Mouse (Mus musculus): ENCODE results near the gene Gm10799. TPM values are rescaled to one million over a fixed set of nuclear protein-coding genes. Genes with fewer than 3 reads are reported as not detected.
"Not testable (repeated sequence)": the region's sequence is repeated elsewhere in the genome, so short reads cannot be mapped to it uniquely, and the experiment has no call there.

The Gm10799 gene
- not detected for total RNA-seq (2022)

DNA sequence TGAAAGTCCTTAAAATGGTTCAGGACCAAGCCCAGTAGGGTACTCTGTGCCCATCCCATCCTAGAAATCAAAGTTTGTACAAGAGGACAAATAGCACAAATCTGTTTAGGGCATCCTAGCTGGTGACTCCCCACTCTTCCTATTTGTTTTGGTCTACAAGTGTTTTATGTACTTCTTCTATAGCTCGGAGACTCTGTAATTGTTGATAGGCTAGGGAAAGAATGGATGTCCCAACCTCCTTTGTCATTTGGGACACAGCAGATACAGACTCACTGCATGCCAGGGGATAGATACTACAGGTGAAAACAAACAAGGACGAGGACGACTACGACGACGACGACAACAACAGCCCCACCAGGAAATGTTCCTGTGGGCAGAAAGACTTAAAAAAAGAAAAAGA lies at the start of gene Gm10799:
Gene Gm10799 (minus strand): TSS at position 101 of the 400 bp plus-strand sequence.
- not testable (repeated sequence) for DNase-seq (ENCODE audit: low spot score in 2 of 2)

DNA sequence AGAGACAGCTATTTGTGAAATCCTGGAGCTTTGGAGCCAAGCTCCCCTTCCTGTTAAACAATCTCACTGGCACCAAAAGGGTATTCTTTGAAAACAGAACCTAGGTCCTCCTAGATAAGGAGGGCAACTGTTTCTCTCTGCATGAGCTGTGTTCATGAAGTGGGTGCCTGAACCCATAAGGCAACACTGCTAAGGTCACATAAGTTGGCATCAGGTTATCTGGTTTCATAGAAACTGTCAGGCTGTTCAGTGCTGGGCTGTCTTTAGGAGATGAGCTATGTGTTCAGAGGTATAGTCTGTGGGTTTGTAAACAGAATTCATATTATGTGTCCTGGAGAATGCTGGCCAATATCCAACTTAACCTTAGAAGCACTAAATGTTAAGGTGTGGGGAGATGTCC lies 48.8 kb upstream of the Gm10799 start:
- DNase-seq (ENCODE audit: low spot score in 2 of 2), result not testable (repeated sequence)

DNA sequence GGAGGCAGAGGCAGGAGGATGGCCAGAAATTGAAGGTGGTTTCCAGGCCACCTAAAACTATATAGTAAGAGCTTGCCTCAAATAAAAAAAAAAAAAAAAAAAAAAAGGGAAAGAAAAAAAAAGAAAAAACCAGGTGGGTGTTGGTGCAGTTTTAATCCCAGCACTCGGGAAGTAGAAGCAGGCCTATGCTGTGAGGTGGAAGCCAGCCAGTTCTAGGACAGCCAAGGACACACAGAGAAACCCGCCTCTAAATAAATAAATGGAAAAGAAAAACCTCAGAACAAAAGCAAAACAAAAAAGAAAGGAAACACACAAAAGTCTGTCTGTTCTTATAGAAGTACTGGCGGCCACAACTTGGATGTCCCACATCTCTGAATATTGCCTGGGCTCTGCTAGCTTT lies 46.5 kb upstream of the Gm10799 start:
- no peak for DNase-seq (ENCODE audit: low spot score in 2 of 2)

DNA sequence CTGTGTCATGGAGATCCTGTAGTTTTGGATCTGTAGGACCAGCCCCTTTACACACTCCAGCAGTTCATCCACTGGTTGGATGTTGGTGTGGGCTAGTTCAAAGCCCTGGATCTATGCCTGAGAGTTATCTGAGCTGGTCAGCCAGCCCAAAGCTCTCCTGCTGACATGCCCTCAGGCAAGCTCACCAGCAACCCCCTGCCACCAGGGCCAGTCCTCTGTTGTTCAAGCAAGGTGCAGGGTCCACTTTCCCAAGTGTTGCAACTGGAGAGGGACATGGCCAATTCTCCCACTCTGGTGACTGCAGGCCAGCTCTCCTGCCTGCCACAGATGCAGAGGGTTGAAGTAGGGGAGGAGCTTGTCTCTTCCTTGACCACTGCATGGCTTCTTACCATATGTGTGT lies 45.2 kb upstream of the Gm10799 start:
- DNase-seq (ENCODE audit: low spot score in 2 of 2), result not testable (repeated sequence)

DNA sequence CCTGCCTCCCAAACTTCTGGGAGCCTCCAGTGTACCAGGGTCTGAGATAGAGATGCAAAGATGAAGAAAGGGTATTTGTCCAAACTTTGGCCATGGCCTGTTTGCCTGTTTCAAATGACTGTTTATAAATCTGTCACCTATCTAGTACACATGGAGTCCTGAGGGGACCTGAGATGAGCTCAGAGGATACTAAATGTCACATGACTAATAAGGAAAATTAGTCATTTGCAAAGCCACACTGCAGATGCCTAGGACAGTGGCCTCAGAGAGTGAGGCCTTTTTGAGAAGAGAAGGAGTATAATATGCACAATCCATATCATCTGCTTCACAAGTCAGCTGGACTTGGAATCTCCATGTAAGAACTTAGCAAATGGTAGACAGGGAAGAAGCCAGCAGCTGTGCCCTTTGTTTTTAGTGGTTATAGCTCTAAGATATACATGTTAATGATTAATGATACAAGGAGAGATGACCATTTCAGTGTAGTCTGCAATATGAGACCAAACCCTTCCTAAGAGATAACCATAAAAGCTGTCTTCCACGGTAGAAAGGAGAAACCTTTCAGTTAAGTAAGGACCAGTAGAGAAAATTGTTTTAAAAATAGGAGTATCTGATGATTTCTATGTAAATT lies 42.9 kb upstream of the Gm10799 start:
- DNase-seq (ENCODE audit: low spot score in 2 of 2), result not testable (repeated sequence)

DNA sequence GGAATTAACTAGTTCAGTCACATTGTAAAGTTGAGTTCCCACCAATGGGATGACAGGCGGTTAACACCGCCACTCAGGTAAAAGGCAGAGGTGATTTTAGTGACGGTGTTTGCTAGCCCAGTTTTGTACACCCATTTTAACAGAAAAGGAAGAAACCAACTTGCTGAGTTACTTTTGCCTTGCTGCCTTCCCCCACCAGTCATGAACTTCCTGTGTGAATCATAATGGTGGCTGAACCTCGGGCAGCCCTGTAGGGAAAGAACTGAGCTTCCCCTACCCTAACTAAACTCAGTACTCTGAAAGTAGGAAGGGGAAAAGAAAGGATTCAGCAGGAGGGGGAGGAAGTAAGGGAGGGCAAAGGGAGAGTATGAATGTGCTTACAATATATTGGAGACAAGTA lies 41.7 kb upstream of the Gm10799 start:
- DNase-seq (ENCODE audit: low spot score in 2 of 2), result no peak

DNA sequence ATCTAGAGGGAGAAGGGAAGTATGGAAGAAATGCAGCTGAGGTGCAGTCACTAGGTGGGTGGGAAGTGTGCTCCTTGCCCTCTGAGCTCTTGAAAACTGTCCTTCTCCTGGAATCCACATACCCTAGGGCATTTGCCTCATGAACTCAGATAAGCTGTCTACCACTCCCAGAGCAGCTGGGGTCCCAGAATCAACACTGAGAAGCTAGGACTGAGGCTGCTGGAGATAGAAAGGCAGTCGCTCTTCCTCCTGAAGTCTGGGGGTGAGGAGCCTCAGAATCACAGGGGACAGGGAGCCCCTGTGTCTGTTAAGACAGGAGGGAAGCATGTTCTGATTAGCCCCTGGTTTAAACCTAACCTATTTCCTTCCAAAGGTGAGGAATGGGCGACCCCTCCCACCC lies 41.2 kb upstream of the Gm10799 start:
- DNase-seq (ENCODE audit: low spot score in 2 of 2), result no peak

DNA sequence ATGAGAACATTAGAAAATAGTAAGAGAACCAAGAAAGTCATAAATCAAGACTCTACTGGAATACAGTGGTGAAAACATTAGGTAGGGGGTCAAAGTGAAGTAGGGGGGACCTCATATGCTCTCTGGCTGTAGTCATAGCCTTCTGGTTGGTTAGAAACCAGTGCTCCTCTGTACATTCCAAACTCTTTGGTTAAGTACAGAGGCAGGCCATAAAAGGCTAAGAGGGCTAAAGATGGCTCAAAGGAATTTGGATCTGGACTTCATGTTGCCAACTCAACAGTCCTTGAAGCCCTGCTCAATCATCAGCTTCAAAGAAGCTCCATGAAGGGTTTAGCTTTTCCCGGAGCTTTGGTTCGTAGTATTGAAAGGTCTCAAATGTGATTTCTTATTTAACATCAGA lies 40.7 kb upstream of the Gm10799 start:
- DNase-seq (ENCODE audit: low spot score in 2 of 2), result not testable (repeated sequence)

DNA sequence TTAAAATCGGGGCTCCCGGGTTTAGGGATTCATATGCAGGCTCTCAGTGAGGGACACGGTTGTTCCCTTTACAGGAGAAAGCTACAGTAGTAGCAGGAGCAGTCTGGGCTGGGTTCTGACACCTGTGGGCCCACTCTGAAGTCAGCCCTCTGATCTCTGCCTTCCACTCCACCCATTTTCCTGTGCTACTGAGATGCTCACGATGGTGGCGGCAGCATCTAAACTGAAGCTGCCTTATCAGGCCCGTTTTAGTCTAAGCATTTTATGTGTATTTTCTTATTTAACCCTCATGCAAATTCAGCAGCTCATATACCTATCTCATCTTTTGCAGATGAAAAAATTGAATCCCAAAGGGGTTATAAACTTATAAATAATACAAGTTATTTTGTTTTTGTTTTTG lies 36.5 kb upstream of the Gm10799 start:
- no peak for DNase-seq (ENCODE audit: low spot score in 2 of 2)

DNA sequence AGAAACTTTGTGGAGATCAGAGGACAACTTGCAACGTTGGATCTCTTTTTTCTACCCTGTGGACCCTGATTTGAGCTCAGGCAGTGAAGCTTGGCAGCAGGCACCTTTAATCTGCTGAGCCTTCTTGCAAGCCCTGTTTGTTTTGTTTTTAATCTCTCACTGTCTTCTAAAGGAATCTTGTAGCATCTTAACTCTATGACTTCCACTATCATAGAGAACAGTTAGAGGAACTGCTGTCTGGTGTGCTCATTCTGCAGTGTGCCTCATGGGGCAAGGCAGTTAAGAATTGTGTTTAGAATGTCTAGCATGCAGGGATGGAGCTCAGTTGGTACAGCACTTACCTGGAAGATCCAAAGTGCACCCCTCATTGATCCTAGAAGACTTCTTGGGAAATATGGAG lies 31.6 kb upstream of the Gm10799 start:
- no peak for DNase-seq (ENCODE audit: low spot score in 2 of 2)

DNA sequence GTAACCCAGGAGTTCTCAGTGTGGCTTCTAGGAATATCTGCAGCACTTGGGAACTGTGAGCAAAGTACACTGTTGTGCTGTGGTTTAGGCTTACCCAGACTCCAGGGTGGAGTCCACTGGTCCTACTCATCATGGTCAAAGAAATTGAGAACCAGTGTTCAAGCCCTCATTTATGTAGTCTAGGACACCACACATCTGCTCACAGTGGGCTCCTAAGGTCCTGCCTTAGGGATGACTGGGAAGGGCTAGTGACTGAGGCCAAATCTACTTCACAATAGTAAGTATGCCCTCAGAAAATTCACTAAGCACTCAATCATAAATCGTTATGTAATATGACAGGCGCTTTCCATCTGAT lies 30.9 kb upstream of the Gm10799 start:
- DNase-seq (ENCODE audit: low spot score in 2 of 2), result no peak

DNA sequence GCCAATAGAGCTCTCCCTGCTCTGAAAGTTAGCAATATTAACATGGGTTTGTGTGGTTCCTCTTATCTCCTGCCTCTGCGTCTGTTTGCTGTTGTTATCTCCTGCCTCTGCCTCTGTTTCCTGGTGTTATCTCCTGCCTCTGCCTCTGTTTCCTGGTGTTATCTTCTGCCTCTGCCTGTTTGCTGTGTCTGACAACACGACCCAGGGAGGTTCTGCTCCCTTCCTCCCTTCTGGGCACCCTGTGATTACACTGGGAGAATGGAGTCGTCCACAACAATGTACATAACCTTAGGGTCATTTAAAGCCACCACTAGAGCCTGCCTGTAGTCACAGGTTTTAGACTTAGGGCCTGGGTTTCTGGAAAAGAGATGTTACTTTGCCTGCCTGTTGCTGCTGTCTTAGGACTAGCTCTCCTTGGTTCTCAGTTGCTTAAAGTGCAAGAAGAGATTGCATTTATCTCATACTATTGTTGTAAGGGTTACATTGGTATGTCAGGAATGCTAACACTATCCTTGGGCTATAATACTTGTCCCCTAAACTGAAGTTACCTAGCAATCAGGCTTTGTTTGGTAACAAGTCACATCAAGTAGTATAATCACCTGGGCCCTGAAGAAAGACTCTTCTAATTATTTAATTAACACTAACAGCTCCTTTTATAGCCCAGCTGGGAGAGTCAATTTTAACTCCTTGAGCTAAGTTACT lies 30.3 kb upstream of the Gm10799 start:
- DNase-seq (ENCODE audit: low spot score in 2 of 2), result no peak

DNA sequence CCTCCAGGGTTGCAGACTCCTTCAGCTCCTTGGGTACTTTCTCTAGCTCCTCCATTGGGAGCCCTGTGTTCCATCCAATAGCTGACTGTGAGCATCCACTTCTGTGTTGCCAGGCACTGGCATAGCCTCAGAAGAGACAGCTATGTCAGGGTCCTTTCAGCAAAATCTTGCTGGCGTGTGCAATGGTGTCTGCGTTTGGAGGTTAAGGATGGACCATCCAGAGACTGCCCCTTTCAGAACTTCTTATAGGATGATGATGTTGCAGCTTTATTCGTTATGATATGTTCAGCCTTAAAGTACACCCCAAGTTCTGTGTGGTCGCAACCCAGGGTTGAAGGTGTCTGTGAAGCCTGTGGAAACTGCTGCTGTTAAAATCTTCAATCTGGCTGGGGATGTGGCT lies 29.0 kb upstream of the Gm10799 start:
- DNase-seq (ENCODE audit: low spot score in 2 of 2), result not testable (repeated sequence)

DNA sequence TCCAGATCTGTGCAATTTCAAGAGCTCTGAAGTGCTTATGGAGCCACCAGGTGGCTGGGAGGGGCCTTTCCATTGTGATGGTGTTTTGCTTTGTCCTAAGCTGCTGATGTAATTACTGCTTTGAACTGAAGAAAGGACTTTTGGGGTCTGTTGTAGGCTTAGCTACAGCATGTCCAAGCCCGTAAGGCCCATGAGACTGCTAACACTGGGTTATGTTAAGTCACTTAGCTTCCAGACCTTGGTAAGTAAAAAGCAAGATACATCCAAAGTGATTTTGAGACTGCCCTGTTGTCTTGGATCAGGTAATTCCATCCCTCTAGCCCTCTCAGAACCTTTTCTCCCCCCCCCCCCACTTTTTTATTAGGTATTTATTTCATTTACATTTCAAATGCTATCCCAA lies 28.4 kb upstream of the Gm10799 start:
- not testable (repeated sequence) for DNase-seq (ENCODE audit: low spot score in 2 of 2)

DNA sequence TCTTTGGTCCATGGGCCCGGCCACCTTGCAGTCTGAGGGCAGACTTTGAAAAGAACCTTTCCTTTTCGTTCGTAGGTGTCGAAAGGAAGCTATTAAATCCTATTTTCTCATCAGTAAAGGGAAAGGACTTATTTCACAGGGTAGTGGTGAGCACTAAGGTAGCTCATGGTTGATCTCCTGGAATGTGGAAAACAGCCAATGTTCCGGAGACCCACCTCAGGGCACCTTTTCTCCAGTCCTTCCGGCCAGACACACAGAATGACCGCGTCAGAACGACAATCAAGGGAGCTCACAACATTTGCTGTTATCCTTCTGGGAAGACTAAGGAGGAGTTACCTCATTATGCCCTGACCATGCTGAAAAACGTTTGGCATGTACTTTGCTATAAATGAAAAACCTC lies 27.9 kb upstream of the Gm10799 start:
- no peak for DNase-seq (ENCODE audit: low spot score in 2 of 2)

DNA sequence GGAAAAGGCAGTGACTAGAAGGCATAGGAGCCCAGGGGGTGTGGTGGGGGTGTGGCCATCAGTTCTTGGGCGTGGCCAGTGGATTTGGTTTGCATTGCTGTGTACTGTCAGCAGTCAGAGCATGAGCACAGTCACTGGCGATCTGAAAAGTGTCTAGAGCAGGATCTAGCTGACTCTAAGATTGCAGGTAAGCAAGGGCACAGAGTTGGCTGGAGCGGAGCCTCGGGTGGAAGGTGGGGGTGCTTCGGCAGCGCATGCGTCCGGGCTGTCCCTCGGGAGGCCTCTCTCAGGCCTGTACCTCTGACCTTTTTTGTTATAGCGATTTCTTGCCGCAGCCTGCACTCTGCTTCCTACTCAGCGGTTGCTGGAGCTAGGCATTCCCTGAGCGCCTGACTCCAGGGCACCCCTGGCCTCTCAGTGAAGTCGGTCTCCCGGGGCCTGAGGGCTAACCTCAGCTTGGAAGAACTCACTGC lies 27.4 kb upstream of the Gm10799 start, which contains the start of gene Cd59a:
Gene Cd59a (plus strand): TSS at position 61 of the 473 bp plus-strand sequence.
- peak; percentile 65 to 72 for DNase-seq (ENCODE audit: low spot score in 2 of 2)

DNA sequence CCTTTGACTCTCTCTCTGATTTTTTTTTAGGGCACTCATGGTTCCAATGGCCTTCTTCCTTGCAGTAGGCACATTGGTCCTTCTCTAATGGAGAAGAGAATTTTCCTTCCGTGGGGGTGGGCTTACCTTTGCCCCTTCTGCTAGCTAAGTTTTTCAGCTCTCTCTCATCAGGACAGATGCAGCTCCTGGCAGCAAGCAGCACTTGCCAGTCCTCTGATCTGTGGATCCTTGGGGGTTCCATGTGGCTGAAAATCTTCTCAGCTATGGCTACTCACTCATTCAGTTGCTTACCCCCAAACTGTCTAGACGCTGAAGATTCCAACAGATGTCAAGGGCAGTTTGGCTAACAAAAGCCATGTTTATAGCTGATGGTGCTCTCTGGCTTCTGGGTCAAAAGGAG lies 25.0 kb upstream of the Gm10799 start:
- no peak for DNase-seq (ENCODE audit: low spot score in 2 of 2)

DNA sequence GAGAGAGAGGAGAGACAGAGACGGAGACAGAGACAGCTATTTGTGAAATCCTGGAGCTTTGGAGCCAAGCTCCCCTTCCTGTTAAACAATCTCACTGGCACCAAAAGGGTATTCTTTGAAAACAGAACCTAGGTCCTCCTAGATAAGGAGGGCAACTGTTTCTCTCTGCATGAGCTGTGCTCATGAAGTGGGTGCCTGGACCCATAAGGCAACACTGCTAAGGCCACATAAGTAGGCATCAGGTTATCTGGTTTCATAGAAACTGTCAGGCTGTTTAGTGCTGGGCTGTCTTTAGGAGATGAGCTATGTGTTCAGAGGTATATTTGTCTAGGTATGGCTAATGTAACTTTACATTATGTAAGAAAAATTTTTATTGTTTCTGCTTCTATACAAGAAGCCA lies 19.2 kb upstream of the Gm10799 start:
- not testable (repeated sequence) for DNase-seq (ENCODE audit: low spot score in 2 of 2)

DNA sequence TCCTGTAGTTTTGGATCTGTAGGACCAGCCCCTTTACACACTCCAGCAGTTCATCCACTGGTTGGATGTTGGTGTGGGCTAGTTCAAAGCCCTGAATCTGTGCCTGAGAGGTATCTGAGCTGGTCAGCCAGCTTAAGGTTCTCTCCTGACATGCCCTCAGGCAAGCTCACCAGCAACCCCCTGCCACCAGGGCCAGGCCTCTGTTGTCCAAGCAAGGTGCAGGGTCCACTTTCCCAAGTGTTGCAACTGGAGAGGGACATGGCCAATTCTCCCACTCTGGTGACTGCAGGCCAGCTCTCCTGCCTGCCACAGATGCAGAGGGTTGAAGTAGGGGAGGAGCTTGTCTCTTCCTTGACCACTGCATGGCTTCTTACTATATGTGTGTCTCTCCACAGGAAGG lies 15.7 kb upstream of the Gm10799 start:
- not testable (repeated sequence) for DNase-seq (ENCODE audit: low spot score in 2 of 2)

DNA sequence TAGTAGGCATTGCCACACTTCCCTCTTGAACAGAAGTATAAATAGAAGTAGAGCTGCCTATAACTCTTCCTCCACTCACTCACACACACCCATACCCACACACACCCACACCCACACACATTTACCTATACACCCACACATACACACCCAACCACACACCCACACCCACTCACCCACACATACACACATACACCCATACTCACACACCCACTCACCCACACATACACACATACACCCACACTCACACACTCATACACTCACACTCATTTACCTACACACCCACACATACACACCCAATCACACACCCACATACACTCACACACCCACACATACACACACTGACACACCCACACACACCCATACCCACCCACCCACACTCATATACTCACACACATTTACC lies 14.1 kb upstream of the Gm10799 start:
- DNase-seq (ENCODE audit: low spot score in 2 of 2), result no peak

DNA sequence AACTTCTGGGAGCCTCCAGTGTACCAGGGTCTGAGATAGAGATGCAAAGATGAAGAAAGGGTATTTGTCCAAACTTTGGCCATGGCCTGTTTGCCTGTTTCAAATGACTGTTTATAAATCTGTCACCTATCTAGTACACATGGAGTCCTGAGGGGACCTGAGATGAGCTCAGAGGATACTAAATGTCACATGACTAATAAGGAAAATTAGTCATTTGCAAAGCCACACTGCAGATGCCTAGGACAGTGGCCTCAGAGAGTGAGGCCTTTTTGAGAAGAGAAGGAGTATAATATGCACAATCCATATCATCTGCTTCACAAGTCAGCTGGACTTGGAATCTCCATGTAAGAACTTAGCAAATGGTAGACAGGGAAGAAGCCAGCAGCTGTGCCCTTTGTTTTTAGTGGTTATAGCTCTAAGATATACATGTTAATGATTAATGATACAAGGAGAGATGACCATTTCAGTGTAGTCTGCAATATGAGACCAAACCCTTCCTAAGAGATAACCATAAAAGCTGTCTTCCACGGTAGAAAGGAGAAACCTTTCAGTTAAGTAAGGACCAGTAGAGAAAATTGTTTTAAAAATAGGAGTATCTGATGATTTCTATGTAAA lies 13.2 kb upstream of the Gm10799 start:
- not testable (repeated sequence) for DNase-seq (ENCODE audit: low spot score in 2 of 2)

DNA sequence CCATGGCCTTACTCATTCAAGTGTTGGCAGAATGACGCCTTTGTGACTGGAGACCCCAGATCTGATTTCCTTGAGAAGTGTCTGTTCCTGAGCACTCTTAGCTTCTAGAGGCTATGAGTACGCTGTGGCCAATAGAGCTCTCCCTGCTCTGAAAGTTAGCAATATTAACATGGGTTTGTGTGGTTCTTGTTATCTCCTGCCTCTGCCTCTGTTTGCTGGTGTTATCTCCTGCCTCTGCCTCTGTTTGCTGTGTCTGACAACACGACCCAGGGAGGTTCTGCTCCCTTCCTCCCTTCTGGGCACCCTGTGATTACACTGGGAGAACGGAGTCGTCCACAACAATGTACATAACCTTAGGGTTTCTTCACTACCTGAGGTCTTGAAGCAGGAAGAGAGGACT lies 9.9 kb upstream of the Gm10799 start:
- not testable (repeated sequence) for DNase-seq (ENCODE audit: low spot score in 2 of 2)

All from gastrocnemius, adult 8-10 months (tissue).